Mouse (Mus musculus): ENCODE data around the gene A3galt2. TPM values are rescaled to one million over a fixed set of nuclear protein-coding genes. Genes with fewer than 3 reads are reported as not detected.

Gene A3galt2
- polyA plus RNA-seq, 1 experiment from 2014 or later, result 0.53 TPM

DNA sequence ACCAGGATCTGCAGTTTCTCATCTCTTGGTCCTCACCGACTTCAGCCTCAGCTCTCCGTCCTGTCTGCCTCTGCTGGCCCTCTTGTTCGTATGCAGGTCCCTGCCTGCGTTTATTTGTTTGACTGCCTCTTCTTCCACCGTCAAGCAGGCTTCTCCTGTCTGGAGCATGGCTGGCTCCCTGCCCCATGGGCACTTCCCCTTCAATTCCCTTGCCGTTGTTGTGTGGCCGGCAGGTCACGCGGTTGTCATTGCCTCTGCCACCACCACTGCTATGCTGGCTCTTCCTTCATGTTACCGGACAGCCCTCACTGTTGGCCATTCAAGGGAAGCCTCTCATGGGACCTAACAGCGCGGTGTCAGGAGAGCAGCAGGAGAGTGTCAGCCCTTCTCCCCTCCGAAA, 13.0 kb downstream of the A3galt2 start:
- WGBS, result 78% methylated on average over 13 of the region's 13 CpGs
- no peaks in the 10 kb centered on the region for H3K27me3 ChIP-seq
- H3K4me3 ChIP-seq, result no peak overlapping the region
- no peak for ATAC-seq (ENCODE audit: low FRiP score)
- peaks cover 6% of the 10 kb centered on the region for H3K9me3 ChIP-seq
- H3K4me1 ChIP-seq (replicated peaks), result 0 out of 2 replicates have a peak, but pooled peaks cover 11% of the 10 kb centered on the region
- H3K4me2 ChIP-seq, result no peak overlapping the region
- no peak overlapping the region for H3K9ac ChIP-seq
- H3K27ac ChIP-seq, result no peak overlapping the region
- H3K36me3 ChIP-seq, result peaks cover 28% of the 10 kb centered on the region

DNA sequence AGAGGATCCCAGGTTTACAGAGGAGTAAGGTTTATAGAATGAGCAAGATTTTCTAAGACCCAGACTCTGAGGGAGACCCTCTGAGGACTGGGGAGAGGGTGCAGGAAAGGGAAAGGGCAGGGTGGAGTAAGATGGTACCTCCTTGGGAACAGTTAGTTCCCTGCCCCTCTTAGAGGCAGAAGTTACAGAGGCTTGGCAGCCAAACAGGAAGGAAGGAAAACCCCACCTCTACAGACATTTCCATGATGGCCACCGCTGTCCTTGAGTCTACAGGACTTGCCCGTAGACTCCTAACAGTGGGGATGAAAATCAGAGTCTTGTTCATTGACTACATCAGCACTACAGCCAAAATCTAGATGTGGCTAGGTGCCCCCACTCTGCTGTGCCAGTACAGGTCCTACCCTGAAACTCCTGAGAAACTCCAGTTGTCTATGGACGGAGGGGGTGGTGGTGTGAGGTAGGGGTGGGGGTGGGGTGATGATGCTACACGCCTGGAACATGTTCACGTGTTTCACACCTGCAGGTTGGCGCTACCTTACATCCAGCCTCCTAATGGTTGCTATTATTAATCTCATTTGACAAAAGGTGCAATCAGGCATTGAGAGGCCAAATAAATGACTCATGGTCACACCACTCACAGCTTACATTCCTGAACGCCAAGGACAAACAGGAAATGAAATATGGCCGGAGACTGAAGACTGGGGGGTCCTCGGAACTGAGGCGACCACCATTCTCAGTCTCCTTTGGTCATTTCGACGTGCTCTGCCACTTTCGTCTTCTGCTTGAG, 14.6 kb downstream of the A3galt2 start:
- no peak overlapping the region for H3K9ac ChIP-seq
- H3K4me3 ChIP-seq, result no peak overlapping the region
- 0 out of 2 replicates have a peak, but pooled peaks cover 11% of the 10 kb centered on the region for H3K4me1 ChIP-seq (replicated peaks)
- ATAC-seq (ENCODE audit: low FRiP score), result no peak
- H3K9me3 ChIP-seq, result no peaks in the 10 kb centered on the region
- WGBS, result 79% methylated on average over 13 of the region's 13 CpGs
- H3K36me3 ChIP-seq, result peaks cover 45% of the 10 kb centered on the region
- H3K4me2 ChIP-seq, result no peak overlapping the region
- H3K27me3 ChIP-seq, result no peaks in the 10 kb centered on the region
- no peak overlapping the region for H3K27ac ChIP-seq

DNA sequence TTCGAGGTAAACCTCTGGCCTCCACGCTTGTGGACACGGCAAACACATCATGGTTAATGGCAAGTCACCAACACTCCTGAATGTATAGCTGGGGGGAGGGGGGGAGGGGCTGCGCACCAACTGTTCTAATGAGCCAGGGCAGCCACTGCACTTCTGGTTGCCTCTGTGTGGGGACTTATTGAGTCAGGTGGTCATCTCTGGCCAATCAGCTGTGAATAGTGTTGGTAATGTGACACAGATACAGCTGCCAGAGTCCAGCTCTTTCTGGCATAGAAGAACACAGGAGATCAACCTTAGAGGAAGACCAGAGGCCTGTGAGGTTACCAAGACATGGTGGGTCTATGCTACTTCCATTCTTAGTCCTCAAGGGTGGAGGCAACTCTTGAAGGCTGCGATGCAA, 15.5 kb downstream of the A3galt2 start:
- WGBS, result 81% methylated on average over 5 of the region's 5 CpGs
- no peak for ATAC-seq (ENCODE audit: low FRiP score)
- H3K4me1 ChIP-seq (replicated peaks), result 0 out of 2 replicates have a peak, but pooled peaks cover 11% of the 10 kb centered on the region
- no peak overlapping the region for H3K4me3 ChIP-seq
- H3K27me3 ChIP-seq, result no peaks in the 10 kb centered on the region
- H3K9ac ChIP-seq, result no peak overlapping the region
- H3K36me3 ChIP-seq, result peaks cover 54% of the 10 kb centered on the region
- no peak overlapping the region; the same call in 1 of the 2 replicates for H3K27ac ChIP-seq
- H3K4me2 ChIP-seq, result no peak overlapping the region
- no peaks in the 10 kb centered on the region for H3K9me3 ChIP-seq

DNA sequence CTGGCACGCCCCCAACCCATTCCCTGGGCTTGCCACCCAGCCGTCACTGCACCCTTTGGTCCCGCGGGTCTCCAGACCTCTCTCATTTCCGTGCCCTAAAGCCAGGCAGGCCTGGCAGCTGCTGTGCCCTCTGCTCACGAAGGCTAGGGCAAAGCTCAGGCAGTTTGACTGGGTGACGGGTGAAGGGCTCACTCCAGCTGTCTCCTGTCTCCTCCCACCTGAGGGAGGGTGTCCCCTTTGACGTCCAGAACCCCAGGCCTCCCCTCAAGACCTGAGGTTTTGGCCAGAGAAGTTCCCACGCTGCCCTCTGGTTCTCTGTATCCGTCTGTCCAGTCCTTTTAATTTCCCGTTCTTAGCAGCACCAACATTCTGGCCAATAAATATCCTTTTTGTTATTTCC, 18.7 kb downstream of the A3galt2 start:
- peaks cover 73% of the 10 kb centered on the region for H3K36me3 ChIP-seq
- no peak overlapping the region for H3K9ac ChIP-seq
- H3K27ac ChIP-seq, result no peak overlapping the region
- 88% methylated on average over 11 of the region's 11 CpGs for WGBS
- no peak for ATAC-seq (ENCODE audit: low FRiP score)
- H3K4me1 ChIP-seq (replicated peaks), result peaks cover 13% of the 10 kb centered on the region; the same call in 1 of the 2 replicates
- H3K27me3 ChIP-seq, result no peaks in the 10 kb centered on the region
- H3K4me2 ChIP-seq, result no peak overlapping the region
- H3K9me3 ChIP-seq, result no peaks in the 10 kb centered on the region
- H3K4me3 ChIP-seq, result no peak overlapping the region

DNA sequence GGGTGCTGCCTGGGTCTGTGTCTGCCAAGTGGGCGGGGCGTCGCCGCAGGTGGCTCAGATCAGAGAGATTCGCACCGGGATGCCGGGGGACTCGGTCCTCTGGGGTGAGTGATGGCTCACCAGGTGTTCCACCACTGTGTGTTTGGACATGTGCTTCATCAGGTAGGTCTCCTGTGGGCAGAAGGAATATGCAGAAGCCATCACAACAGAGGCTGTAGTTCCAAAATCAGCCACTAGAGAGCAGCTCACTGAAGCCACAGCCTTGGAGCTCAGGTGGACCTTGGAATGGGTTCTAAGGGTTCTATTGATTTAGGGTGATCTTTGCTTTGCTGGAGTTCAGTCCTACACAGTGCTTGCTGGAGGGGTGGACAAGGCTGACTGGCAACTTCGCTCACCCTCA, 19.3 kb downstream of the A3galt2 start:
- peaks cover 11% of the 10 kb centered on the region; the same call in 1 of the 2 replicates for H3K4me1 ChIP-seq (replicated peaks)
- no peak for ATAC-seq (ENCODE audit: low FRiP score)
- 91% methylated on average over 9 of the region's 9 CpGs for WGBS
- H3K27me3 ChIP-seq, result no peaks in the 10 kb centered on the region
- H3K27ac ChIP-seq, result no peak overlapping the region
- H3K4me2 ChIP-seq, result no peak overlapping the region
- H3K4me3 ChIP-seq, result no peak overlapping the region
- H3K9me3 ChIP-seq, result no peaks in the 10 kb centered on the region
- H3K9ac ChIP-seq, result no peak overlapping the region
- peaks cover 79% of the 10 kb centered on the region for H3K36me3 ChIP-seq

DNA sequence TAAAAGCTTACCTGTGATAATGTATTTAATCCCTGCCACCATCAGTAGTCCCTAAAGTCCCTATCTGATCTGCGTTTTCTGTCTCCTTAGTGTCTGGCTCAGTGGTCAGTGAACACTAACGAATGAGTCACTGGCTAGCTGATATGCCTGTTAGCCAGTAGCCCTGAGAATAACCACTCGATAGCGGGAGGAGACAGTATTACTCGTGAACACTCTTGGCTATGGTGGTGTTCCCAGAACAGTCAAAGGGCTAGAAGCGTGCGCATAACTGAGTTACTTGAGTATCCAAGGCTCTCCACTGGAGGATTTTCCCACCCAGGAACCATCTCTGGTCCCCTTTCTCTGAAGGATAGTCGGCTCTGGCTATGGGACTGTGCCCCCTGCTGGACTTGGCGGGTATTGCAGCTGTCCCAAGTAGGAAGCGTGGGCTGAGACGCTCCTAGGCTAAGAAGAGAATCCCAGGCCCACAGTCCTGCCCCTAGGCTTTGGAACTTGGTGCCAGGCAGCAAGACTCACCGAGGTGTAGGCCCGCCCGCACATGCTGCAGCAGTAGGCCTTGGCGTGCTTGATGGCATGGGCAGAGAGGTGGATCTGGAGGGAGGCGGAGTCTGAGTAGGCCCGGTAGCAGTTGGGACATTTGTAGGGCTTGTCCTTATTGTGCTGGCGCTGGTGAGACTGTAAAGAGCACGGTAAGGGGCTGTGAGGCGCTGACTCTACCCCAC, 21.6 kb downstream of the A3galt2 start:
- H3K4me3 ChIP-seq, result no peak overlapping the region
- WGBS, result 48% methylated on average over 20 of the region's 20 CpGs

DNA sequence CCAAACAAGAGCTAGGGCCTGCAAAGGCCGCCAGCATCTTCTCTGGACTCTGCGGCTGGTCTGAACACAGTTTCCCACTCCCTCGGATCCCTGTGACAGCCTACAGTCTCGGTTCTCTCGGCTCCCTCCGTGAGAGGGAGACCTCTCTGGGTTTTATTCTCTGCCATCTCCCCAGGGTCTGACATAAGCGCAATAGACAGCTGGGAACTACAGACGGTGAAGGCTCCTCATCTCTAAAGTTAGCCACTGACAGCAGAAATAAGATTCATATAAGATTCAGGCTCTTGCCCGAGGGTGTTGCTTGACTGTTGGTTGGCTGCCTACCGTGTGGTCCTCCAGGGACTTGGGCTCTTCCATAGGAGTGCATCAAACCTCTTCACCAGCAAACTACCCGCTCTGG, 22.4 kb downstream of the A3galt2 start:
- no peak for ATAC-seq (ENCODE audit: low FRiP score)
- peaks cover 9% of the 10 kb centered on the region; the same call in 1 of the 2 replicates for H3K4me1 ChIP-seq (replicated peaks)
- no peaks in the 10 kb centered on the region for H3K27me3 ChIP-seq
- no peak overlapping the region for H3K4me2 ChIP-seq
- peaks cover 97% of the 10 kb centered on the region for H3K36me3 ChIP-seq
- no peaks in the 10 kb centered on the region for H3K9me3 ChIP-seq
- H3K27ac ChIP-seq, result peak overlapping the region; percentile 35; the same call in 1 of the 2 replicates
- H3K4me3 ChIP-seq, result no peak overlapping the region
- WGBS, result 83% methylated on average over 11 of the region's 11 CpGs
- no peak overlapping the region for H3K9ac ChIP-seq

More for the DNA sequence above, 21.6 kb downstream of the A3galt2 start:
- H3K9ac ChIP-seq, result 0 out of 2 replicates have a peak overlapping the region, but pooled peaks have one; percentile 24
- peak overlapping the region; percentile 35 for H3K27ac ChIP-seq
- ATAC-seq (ENCODE audit: low FRiP score), result peak; percentile 19; the same call in 1 of the 2 replicates
- peaks cover 6% of the 10 kb centered on the region; the same call in 1 of the 2 replicates for H3K4me1 ChIP-seq (replicated peaks)
- H3K9me3 ChIP-seq, result no peaks in the 10 kb centered on the region
- no peaks in the 10 kb centered on the region for H3K27me3 ChIP-seq
- no peak overlapping the region for H3K4me2 ChIP-seq
- H3K36me3 ChIP-seq, result peaks cover 96% of the 10 kb centered on the region

DNA sequence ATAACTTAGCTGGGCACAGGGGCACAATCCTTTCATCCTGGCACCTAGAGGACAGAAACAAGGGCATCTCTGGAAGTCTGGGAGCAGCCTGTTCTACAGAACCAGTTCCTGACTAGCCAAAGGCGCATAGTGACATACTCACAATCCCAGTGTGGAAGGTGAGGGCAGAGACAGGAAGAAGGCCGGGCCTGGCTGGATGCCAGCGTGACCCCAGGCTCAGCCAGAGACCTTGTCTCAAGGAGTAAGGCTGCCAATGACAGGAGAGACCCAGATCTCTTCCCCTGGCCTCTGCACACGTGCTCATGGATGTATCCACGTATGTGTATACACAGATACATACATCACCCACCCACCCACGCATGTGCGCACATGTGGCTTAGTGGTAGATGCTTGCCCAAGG, 26.9 kb downstream of the A3galt2 start:
- no peaks in the 10 kb centered on the region for H3K27me3 ChIP-seq
- no peaks in the 10 kb centered on the region for H3K9me3 ChIP-seq
- no peak overlapping the region for H3K4me3 ChIP-seq

DNA sequence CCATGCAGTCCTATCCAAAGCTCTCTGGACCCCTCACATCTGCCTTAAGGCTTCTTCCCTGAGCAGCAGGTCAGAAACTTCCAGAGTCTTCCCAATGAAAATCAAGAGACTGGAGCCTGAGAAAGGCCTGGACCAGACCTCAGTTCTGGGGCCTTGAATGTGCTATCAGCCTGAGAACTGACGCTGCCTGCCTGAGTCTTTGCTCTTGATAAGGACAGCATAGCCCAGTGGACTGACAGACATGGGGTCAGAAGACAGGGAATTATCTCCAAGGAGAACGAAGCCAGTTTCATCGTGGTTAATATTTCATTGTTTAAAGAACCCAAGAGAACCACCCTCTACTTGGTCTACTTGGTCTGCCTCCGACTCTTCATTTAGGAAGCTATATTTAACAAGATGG, 27.5 kb downstream of the A3galt2 start:
- Histone ChIP-seq H3K27ac (no peak overlapping the region), H3K27me3 (no peaks in the 10 kb centered on the region), H3K9me3 (no peaks in the 10 kb centered on the region), H3K36me3 (peaks cover 94% of the 10 kb centered on the region), H3K9ac (no peak overlapping the region), H3K4me3 (no peak overlapping the region), H3K4me2 (no peak overlapping the region), H3K4me1 (replicated peaks) (0 out of 2 replicates have a peak, but pooled peaks cover 3% of the 10 kb centered on the region)
- 79% methylated on average over 4 of the region's 4 CpGs for WGBS
- no peak for ATAC-seq (ENCODE audit: low FRiP score)

More for the DNA sequence above, 26.9 kb downstream of the A3galt2 start:
- no peak for ATAC-seq (ENCODE audit: low FRiP score)
- Histone ChIP-seq H3K4me1 (replicated peaks) (0 out of 2 replicates have a peak, but pooled peaks cover 3% of the 10 kb centered on the region), H3K27ac (no peak overlapping the region), H3K36me3 (peaks cover 97% of the 10 kb centered on the region), H3K4me2 (no peak overlapping the region), H3K9ac (no peak overlapping the region)
- whole genome bisulfite sequencing, result 90% methylated on average over 7 of the region's 7 CpGs

DNA sequence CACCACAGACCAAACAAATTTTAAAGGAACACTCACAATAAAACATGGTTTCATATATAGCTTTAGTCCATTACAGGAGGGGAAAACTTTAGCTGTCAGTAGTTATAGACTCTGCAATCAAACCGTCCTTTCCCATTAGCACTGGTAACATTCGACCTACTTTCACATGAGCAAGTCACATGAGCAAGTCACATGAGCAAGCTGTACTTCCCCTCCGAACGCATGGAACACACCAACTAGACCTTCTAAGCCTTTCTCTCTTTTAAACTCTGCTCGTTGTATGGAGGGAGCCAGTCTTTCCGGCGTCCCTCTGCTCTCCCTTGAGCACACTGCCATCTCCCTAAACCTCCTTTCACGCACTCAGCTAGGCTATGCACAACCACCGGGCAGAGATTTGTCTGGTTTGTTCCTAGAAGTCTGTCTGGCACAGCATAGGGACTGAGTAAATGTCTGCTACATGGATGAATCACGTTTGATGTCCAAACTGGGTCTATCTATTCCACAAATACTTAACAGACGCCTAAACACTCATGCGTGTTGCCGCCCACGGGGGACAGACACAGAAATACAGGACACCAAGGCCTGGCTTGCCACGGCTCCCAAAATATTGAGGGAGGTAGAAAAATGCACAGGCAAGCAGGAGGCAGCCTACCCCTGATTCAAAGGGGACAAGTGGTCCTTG, 29.9 kb downstream of the A3galt2 start:
- H3K27ac ChIP-seq, result no peak overlapping the region
- no peak overlapping the region for H3K9ac ChIP-seq
- no peaks in the 10 kb centered on the region for H3K9me3 ChIP-seq
- H3K4me2 ChIP-seq, result no peak overlapping the region
- peaks cover 88% of the 10 kb centered on the region for H3K36me3 ChIP-seq
- H3K4me3 ChIP-seq, result no peak overlapping the region
- ATAC-seq (ENCODE audit: low FRiP score), result no peak
- H3K4me1 ChIP-seq (replicated peaks), result peaks cover 7% of the 10 kb centered on the region; the same call in 1 of the 2 replicates
- H3K27me3 ChIP-seq, result no peaks in the 10 kb centered on the region
- WGBS, result 91% methylated on average over 15 of the region's 15 CpGs

DNA sequence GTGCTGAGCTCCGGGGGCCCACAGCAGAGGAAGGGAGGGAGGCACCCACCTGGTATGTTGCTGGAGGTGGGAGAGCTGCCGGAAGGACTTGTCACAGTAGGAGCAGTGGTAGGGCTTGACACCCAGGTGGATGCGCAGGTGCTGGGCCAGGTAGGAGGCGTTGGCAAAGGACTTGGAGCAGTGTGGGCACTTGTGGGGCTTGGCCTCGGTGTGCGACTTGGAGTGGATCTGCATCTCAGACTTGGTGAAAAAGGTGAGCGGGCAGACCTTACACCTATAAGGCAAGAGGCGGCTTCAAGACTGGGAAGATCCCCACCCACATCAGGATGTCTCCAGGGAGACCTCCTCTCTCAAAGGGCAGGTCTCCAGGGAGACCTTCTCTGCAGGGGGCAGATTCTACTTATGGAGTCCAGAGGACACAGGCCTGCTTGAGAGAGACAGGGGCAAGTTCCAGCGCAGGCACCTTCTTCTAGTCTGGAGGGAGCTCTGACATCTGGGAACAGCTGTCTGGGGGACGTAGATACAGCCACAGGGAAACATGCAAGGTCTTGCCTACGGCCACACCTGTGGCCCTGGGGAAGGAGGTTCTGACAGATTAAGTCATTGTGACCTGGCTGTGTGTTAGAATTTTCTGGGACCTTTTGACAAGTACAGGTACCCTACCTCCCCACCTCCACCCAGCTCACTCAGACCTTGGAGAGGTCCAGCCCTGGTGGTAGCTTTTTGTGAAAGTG, 30.9 kb downstream of the A3galt2 start:
- Histone ChIP-seq H3K27me3 (no peaks in the 10 kb centered on the region), H3K36me3 (peaks cover 81% of the 10 kb centered on the region), H3K9me3 (no peaks in the 10 kb centered on the region), H3K4me3 (no peak overlapping the region), H3K9ac (no peak overlapping the region), H3K27ac (no peak overlapping the region), H3K4me2 (no peak overlapping the region), H3K4me1 (replicated peaks) (peaks cover 17% of the 10 kb centered on the region)
- ATAC-seq (ENCODE audit: low FRiP score), result no peak
- whole genome bisulfite sequencing, result 93% methylated on average over 11 of the region's 11 CpGs
